Mouse (Mus musculus): ENCODE data around the gene Hip1r. TPM values are rescaled to one million over a fixed set of nuclear protein-coding genes. Genes with fewer than 3 reads are reported as not detected.

Gene Hip1r
- polyA plus RNA-seq, 1 experiment from 2014 or later, result 16.8 TPM

- WGBS, result 77% methylated on average over 6 of the region's 6 CpGs
- Histone ChIP-seq H3K4me3 (no peak overlapping the region), H3K9ac (no peak overlapping the region), H3K9me3 (replicated peaks) (no peaks in the 10 kb centered on the region), H3K36me3 (ENCODE audit: poor library complexity, severe bottlenecking) (no peaks in the 10 kb centered on the region), H3K27ac (no peak overlapping the region), H3K27me3 (no peaks in the 10 kb centered on the region), H3K4me1 (peaks cover 8% of the 10 kb centered on the region), H3K4me2 (no peak overlapping the region)
- no peak for ATAC-seq
Observed at GRCm38 (mm10) chr5:123975668-123976180, 2.3 kb downstream of the Hip1r start.

- no peak for ATAC-seq
- no peak overlapping the region for H3K9ac ChIP-seq
- no peaks in the 10 kb centered on the region for H3K36me3 ChIP-seq (ENCODE audit: poor library complexity, severe bottlenecking)
- peaks cover 8% of the 10 kb centered on the region for H3K4me1 ChIP-seq
- 45% methylated on average over 3 of the region's 3 CpGs for WGBS
- H3K9me3 ChIP-seq (replicated peaks), result no peaks in the 10 kb centered on the region
- no peak overlapping the region for H3K4me2 ChIP-seq
- no peak overlapping the region for H3K27ac ChIP-seq
- no peaks in the 10 kb centered on the region for H3K27me3 ChIP-seq
- no peak overlapping the region for H3K4me3 ChIP-seq
Observed at GRCm38 (mm10) chr5:123977231-123977630, 3.8 kb downstream of the Hip1r start.

GRCm38 (mm10) chr5:123978131-123978530 is 4.7 kb downstream of the Hip1r start:
- Histone ChIP-seq H3K36me3 (ENCODE audit: poor library complexity, severe bottlenecking) (no peaks in the 10 kb centered on the region), H3K27ac (no peak overlapping the region), H3K4me3 (no peak overlapping the region), H3K4me1 (peaks cover 8% of the 10 kb centered on the region), H3K27me3 (no peaks in the 10 kb centered on the region), H3K9me3 (replicated peaks) (no peaks in the 10 kb centered on the region), H3K9ac (no peak overlapping the region), H3K4me2 (no peak overlapping the region)
- 76% methylated on average over 5 of the region's 5 CpGs for WGBS
- no peak for ATAC-seq

DNA sequence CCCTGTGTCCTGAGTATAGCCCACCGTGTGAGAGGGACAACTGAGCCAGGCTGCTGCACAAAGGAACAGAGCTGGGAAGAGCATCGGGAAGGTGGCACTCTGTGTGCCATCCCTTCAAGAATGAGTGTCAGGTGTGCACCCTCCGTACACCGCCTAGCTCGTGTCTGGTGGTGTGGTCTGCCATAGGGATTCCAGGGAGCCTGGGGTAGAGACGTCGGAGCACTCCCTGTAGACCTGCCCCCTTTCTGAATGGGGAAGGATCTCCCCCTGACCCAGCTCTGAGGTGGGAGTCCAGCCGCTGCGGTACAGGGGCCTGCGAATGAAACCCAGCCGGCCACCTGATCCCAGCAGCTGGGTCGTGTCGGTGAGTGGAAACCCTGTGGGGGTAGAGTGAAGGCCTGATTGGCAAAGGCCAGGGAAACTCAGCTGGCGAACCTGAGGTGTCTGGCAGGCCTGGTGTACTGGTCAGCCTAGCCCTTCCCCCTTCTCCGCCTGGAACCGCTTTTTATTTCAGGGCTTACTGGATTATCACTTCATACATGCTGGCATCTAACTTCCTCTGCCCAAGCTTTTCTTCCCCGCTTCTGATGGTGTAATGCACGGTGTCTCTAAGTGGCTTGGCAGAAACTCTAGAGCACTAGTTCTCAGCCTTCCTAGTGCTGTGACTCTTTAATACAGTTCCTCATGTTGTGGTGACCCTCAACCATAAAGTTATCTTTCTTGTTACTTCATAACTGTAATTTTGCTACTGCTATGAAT is 6.0 kb downstream of the Hip1r start:
- WGBS, result 84% methylated on average over 18 of the region's 18 CpGs

DNA sequence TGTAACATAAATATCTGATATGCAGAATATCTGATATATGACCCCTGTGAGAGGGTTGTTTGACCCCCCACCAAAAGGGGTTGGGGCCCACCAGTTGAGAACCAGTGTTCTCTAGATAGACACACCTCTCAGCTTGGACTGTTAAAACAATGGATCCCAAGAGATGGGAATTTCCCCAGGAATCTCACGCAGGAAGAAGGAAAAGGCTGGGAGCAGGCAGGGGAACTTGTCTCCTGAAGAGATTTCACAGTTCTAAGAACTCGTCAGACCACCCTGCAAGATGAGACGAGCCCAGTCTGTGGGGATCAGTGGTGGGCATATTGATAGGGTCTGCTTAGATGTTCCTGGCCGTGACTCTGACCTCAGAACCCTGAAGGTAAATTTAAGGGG is 6.5 kb downstream of the Hip1r start:
- Histone ChIP-seq H3K4me2 (no peak overlapping the region), H3K27ac (no peak overlapping the region), H3K4me3 (no peak overlapping the region), H3K4me1 (peaks cover 2% of the 10 kb centered on the region; the same call in 1 of the 2 replicates), H3K36me3 (ENCODE audit: poor library complexity, severe bottlenecking) (no peaks in the 10 kb centered on the region), H3K9ac (no peak overlapping the region), H3K27me3 (no peaks in the 10 kb centered on the region), H3K9me3 (replicated peaks) (no peaks in the 10 kb centered on the region)
- 75% methylated on average over 4 of the region's 4 CpGs for whole genome bisulfite sequencing
- ATAC-seq, result no peak

More for the DNA sequence above, 6.0 kb downstream of the Hip1r start:
- H3K27ac ChIP-seq, result no peak overlapping the region
- H3K9ac ChIP-seq, result no peak overlapping the region
- H3K9me3 ChIP-seq (replicated peaks), result no peaks in the 10 kb centered on the region
- H3K4me3 ChIP-seq, result no peak overlapping the region
- H3K4me2 ChIP-seq, result no peak overlapping the region
- H3K4me1 ChIP-seq, result peaks cover 8% of the 10 kb centered on the region
- no peak for ATAC-seq
- H3K36me3 ChIP-seq (ENCODE audit: poor library complexity, severe bottlenecking), result no peaks in the 10 kb centered on the region
- no peaks in the 10 kb centered on the region for H3K27me3 ChIP-seq

GRCm38 (mm10) chr5:123980521-123981249 is 7.3 kb downstream of the Hip1r start:
- no peak for ATAC-seq
- no peaks in the 10 kb centered on the region for H3K27me3 ChIP-seq

DNA sequence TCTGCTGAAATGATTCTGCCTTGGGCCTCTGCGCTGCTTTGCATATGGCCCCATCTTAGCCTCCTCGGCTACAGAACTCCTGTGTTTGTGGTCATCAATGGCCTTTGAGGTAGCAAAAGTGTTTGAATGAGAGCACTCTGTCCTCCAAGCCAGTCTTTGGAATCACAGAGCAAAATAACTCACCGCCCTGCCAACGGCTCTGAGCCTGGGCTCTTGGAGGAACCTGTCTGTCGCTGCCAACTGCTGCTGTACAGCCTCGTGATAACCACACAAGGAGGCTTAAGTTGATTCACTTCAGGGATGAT is 7.8 kb downstream of the Hip1r start:
- WGBS, result 80% methylated on average over 6 of the region's 6 CpGs
- H3K27me3 ChIP-seq, result no peaks in the 10 kb centered on the region
- ATAC-seq, result no peak

More at GRCm38 (mm10) chr5:123980521-123981249, 7.3 kb downstream of the Hip1r start:
- no peak overlapping the region for H3K4me3 ChIP-seq
- H3K4me1 ChIP-seq, result no peaks in the 10 kb centered on the region
- no peak overlapping the region for H3K9ac ChIP-seq
- no peaks in the 10 kb centered on the region for H3K36me3 ChIP-seq (ENCODE audit: poor library complexity, severe bottlenecking)
- no peak overlapping the region for H3K4me2 ChIP-seq
- 83% methylated on average over 9 of the region's 9 CpGs for WGBS
- no peak overlapping the region for H3K27ac ChIP-seq
- H3K9me3 ChIP-seq (replicated peaks), result no peaks in the 10 kb centered on the region

GRCm38 (mm10) chr5:123982838-123983237 is 9.4 kb downstream of the Hip1r start:
- H3K9me3 ChIP-seq (replicated peaks), result no peaks in the 10 kb centered on the region
- WGBS, result 82% methylated on average over 11 of the region's 11 CpGs
- H3K4me2 ChIP-seq, result no peak overlapping the region
- H3K4me1 ChIP-seq, result no peaks in the 10 kb centered on the region
- no peak overlapping the region for H3K9ac ChIP-seq
- no peak overlapping the region for H3K4me3 ChIP-seq
- no peak for ATAC-seq
- no peaks in the 10 kb centered on the region for H3K27me3 ChIP-seq
- H3K27ac ChIP-seq, result no peak overlapping the region
- no peaks in the 10 kb centered on the region for H3K36me3 ChIP-seq (ENCODE audit: poor library complexity, severe bottlenecking)

More for the DNA sequence above, 7.8 kb downstream of the Hip1r start:
- Histone ChIP-seq H3K9ac (no peak overlapping the region), H3K27ac (no peak overlapping the region), H3K9me3 (replicated peaks) (no peaks in the 10 kb centered on the region), H3K4me2 (no peak overlapping the region), H3K4me3 (no peak overlapping the region), H3K4me1 (no peaks in the 10 kb centered on the region), H3K36me3 (ENCODE audit: poor library complexity, severe bottlenecking) (no peaks in the 10 kb centered on the region)

GRCm38 (mm10) chr5:123985434-123985833 is 12.0 kb downstream of the Hip1r start:
- Histone ChIP-seq H3K36me3 (ENCODE audit: poor library complexity, severe bottlenecking) (no peaks in the 10 kb centered on the region), H3K9ac (no peak overlapping the region), H3K9me3 (replicated peaks) (no peaks in the 10 kb centered on the region), H3K4me3 (no peak overlapping the region), H3K4me2 (no peak overlapping the region), H3K27me3 (no peaks in the 10 kb centered on the region), H3K27ac (no peak overlapping the region), H3K4me1 (no peaks in the 10 kb centered on the region)
- no peak for ATAC-seq
- WGBS, result 84% methylated on average over 9 of the region's 9 CpGs

DNA sequence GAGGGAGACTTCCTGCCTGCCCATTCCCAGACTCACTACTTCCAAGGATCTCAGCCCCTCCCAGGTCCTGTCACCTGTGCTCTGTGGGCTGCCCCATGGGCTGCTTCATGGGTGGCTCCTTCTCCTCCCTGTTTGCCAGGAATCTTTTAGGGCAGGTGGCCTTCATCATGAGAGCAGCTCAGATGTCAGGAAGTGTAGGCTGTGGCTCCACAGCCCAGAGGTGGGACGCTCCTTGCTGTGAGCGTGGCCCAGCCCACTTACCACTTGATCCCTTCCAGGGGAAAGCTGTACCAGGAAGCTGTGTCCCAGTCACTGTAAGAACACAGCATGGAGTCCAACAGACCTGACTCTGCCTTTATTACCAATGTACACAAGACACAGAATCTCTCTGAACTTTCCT is 13.5 kb downstream of the Hip1r start:
- Histone ChIP-seq H3K27me3 (no peaks in the 10 kb centered on the region), H3K27ac (no peak overlapping the region), H3K9ac (no peak overlapping the region), H3K9me3 (replicated peaks) (no peaks in the 10 kb centered on the region), H3K36me3 (ENCODE audit: poor library complexity, severe bottlenecking) (no peaks in the 10 kb centered on the region), H3K4me1 (no peaks in the 10 kb centered on the region), H3K4me2 (no peak overlapping the region), H3K4me3 (no peak overlapping the region)
- WGBS, result 79% methylated on average over 2 of the region's 2 CpGs
- no peak for ATAC-seq

GRCm38 (mm10) chr5:123987511-123987910 is 14.1 kb downstream of the Hip1r start:
- ATAC-seq, result no peak
- Histone ChIP-seq H3K4me1 (peaks cover 4% of the 10 kb centered on the region; the same call in 1 of the 2 replicates), H3K4me2 (no peak overlapping the region), H3K9ac (no peak overlapping the region), H3K27me3 (no peaks in the 10 kb centered on the region), H3K9me3 (replicated peaks) (no peaks in the 10 kb centered on the region), H3K36me3 (ENCODE audit: poor library complexity, severe bottlenecking) (no peaks in the 10 kb centered on the region), H3K27ac (no peak overlapping the region), H3K4me3 (no peak overlapping the region)
- 85% methylated on average over 4 of the region's 4 CpGs for WGBS
